Mouse (Mus musculus) thymus, adult 2 months (tissue): Measurements from ENCODE around the gene Vsig10.
"Not testable (repeated sequence)": the region's sequence is repeated elsewhere in the genome, so short reads cannot be mapped to it uniquely, and the experiment has no call there.

Experiments
- CTCF ChIP-seq: fragments of 200-500 bp; IDR thresholded peaks from 2 replicates; pipeline ENCODE4 v1.5.1; 2012; ENCODE audit warnings: mild to moderate bottlenecking, control low read depth, low read length, moderate library complexity, borderline replicate concordance; ENCODE audit not compliant: control insufficient read depth, poor library complexity, insufficient read depth; ENCODE audit errors: extremely low read depth
- POLR2A ChIP-seq: fragments of 200-500 bp; IDR thresholded peaks from 2 replicates; pipeline ENCODE4 v1.6.1; 2012; ENCODE audit warnings: mild to moderate bottlenecking, low read length, control low read depth, moderate library complexity; ENCODE audit not compliant: control insufficient read depth, poor library complexity, insufficient read depth; ENCODE audit errors: extremely low read depth

DNA sequence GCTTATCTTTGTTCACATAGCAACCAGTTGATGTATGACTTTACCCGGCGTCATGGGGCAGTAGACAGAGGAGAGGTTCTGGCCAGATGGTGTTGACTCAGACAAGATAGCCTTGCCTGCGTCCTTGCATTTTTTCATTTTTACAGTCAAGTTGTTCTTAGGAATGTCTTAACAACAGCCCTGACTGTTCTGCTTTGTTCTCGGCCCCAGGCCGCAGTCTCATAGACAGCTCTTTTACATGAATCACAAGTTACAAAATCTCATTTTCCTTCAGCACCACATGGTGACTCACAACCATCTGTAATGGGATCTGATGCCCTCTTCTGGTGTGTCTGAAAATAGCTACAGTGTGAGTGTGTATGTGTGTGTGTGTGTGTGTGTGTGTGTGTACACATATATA, 25.6 kb downstream of the Vsig10 start:
- TF ChIP-seq POLR2A, CTCF: not testable (repeated sequence)
